Mouse (Mus musculus) C2C12 (cell line): ENCODE measurements around the gene Cd300ld3.

ENCODE experiments used
- CEBPB ChIP-seq: IDR thresholded peaks from one replicate; pipeline ENCODE4 v1.6.1; 2011; ENCODE audit warnings: low read depth, mild to moderate bottlenecking, control low read depth, moderate library complexity
- CTCF ChIP-seq: IDR thresholded peaks from one replicate; pipeline ENCODE4 v1.5.1; 2011; ENCODE audit not compliant: control insufficient read depth, insufficient read depth, insufficient read length
- MAX ChIP-seq: IDR thresholded peaks from one replicate; pipeline ENCODE4 v1.6.1; 2011; ENCODE audit warnings: mild to moderate bottlenecking, control low read depth
- MYOD1 ChIP-seq: IDR thresholded peaks from one replicate; pipeline ENCODE4 v1.6.1; 2011; ENCODE audit warnings: low read depth; ENCODE audit not compliant: control insufficient read depth, insufficient read length

- TF ChIP-seq CEBPB (no peak), CTCF (no peak), MYOD1 (no peak), MAX (no peak)
Measured at GRCm38 (mm10) chr11:115059797-115060196, 11.6 kb upstream of the Cd300ld3 start.
